Mouse (Mus musculus) lung, adult 2 months (tissue): ENCODE results near the gene Tmem210.

Experiments
- CTCF ChIP-seq: fragments of 200-500 bp; IDR thresholded peaks from 2 replicates; pipeline ENCODE4 v1.5.1; 2011; ENCODE audit warnings: mild to moderate bottlenecking, low read length, control low read depth; ENCODE audit not compliant: insufficient read depth
- POLR2A ChIP-seq: fragments of 200-500 bp; IDR thresholded peaks from 2 replicates; pipeline ENCODE4 v1.6.1; 2011; ENCODE audit warnings: low read depth, mild to moderate bottlenecking, control low read depth, low read length, borderline replicate concordance; ENCODE audit errors: extremely low read depth

GRCm38 (mm10) chr2:25240310-25240709 is 47.6 kb upstream of the Tmem210 start:
- TF ChIP-seq CTCF (no peak), POLR2A (no peak)
